Mouse (Mus musculus): ENCODE data around the gene 1700029F12Rik. TPM values are rescaled to one million over a fixed set of nuclear protein-coding genes. Genes with fewer than 3 reads are reported as not detected.

1700029F12Rik gene
- total RNA-seq, 2 experiments from 2014 or later = not detected

DNA sequence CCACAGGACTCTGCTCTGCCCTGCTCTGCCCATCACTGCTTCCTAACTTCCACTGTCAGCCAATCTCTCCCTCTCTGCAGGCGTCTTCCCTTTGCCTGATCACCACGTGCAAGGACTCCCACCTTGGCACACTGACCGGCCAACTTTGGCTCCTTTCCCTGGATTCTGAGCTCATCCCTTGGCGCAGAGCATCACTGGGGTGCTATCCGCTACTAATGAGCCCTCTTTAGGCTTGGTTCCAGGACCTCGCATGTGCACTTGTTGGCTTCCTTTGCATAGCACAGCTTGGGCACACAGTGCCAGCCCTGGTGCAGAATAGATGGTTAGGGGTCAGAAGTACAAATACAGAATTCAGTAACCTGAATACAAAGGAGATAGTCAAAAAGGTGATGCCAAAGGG is 17.0 kb upstream of the 1700029F12Rik start:
- intact Hi-C loops (cut with DNase I) = loop anchor here (10.0 kb wide), 1 partner anchor 196 kb away; no protein-coding TSS in a partner anchor
- DNase-seq = no peak

- intact Hi-C loops (cut with DNase I) = no loop called here
- no peak for DNase-seq
These were observed 4.1 kb downstream of the 1700029F12Rik start for GRCm38 (mm10) chr13:97030075-97030474.

- intact Hi-C loops (cut with DNase I) = no loop called here
These were observed 12.3 kb downstream of the 1700029F12Rik start for GRCm38 (mm10) chr13:97021906-97022305.

GRCm38 (mm10) chr13:97020122-97020521 is 14.0 kb downstream of the 1700029F12Rik start:
- DNase-seq = no peak
- intact Hi-C loops (cut with DNase I) = no loop called here

More at GRCm38 (mm10) chr13:97021906-97022305, 12.3 kb downstream of the 1700029F12Rik start:
- no peak for DNase-seq

- DNase-seq = no peak
- intact Hi-C loops (cut with DNase I) = no loop called here
These were observed 16.5 kb downstream of the 1700029F12Rik start for GRCm38 (mm10) chr13:97017711-97018110.

GRCm38 (mm10) chr13:97014366-97014765 is 19.8 kb downstream of the 1700029F12Rik start:
- intact Hi-C loops (cut with DNase I) = no loop called here
- no peak for DNase-seq

- DNase-seq = peak; percentile 2 to 11
- intact Hi-C loops (cut with DNase I) = loop anchor here (10.0 kb wide), 1 partner anchor 154 kb away; no protein-coding TSS in a partner anchor
These were observed 25.7 kb downstream of the 1700029F12Rik start for GRCm38 (mm10) chr13:97008266-97009153.

DNA sequence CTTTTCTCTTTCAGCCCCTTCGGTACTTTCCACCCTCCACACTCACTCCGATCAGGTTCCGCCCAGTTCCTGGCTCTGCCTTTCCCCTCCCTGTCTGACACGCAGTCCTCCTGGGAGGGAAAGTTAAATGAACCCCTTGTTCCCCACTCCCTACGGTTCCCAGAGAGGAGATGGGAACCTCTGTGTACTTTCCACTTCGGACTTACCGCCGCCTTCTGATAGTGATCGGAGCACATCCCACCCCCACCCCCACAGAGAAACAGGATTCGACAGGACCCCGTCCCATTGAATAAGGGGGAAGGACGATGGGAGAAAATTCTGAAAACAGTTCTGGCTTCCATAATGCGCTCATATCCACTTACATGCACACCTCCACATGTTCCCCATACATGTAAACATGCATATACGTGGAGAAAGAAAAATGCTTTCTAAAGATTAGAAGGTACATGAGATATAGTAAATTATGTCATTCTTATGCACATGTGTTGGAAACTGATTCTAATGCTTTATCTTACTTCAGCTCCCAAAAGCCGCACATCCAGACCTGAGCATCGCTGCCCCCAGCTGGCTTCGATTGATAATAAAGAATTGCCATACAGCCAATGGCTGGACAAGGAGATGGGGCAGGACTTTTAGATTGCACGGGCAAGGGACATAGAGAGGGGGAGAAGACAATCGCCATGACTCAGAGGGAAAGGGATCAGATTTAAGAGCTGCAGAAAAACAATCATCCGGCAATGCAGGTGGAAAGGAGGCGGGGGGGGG is 26.5 kb downstream of the 1700029F12Rik start:
- DNase-seq = no peak
- intact Hi-C loops (cut with DNase I) = loop anchor here (10.0 kb wide), 1 partner anchor 153 kb away; no protein-coding TSS in a partner anchor

GRCm38 (mm10) chr13:97006784-97007183 is 27.4 kb downstream of the 1700029F12Rik start:
- intact Hi-C loops (cut with DNase I) = loop anchor here (10.0 kb wide), 1 partner anchor 152 kb away; no protein-coding TSS in a partner anchor
- DNase-seq = no peak

DNA sequence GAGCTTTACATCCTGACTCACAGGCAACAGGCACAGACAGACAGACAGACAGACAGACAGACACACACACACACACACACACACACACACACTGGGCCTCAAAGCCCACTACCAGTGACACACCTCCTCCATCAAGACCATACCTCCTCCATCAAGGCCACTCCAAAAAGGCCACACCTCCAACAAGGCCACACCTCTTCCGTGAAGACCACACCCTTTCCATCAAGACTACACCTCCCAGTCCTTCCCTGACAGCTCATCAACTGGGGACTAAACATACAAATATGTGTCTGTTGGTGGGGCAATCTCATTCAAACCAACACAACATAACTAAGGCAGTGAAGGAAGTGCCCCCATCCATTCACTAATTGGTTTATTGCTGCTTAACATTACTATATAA is 37.1 kb downstream of the 1700029F12Rik start:
- intact Hi-C loops (cut with DNase I) = no loop called here

GRCm38 (mm10) chr13:96995243-96995642 is 38.9 kb downstream of the 1700029F12Rik start:
- intact Hi-C loops (cut with DNase I) = no loop called here
- DNase-seq = no peak

More for the DNA sequence above, 37.1 kb downstream of the 1700029F12Rik start:
- DNase-seq = no peak

GRCm38 (mm10) chr13:96993291-96993989 is 40.7 kb downstream of the 1700029F12Rik start:
- DNase-seq = no peak

GRCm38 (mm10) chr13:96990561-96991265 is 43.4 kb downstream of the 1700029F12Rik start:
- intact Hi-C loops (cut with DNase I) = no loop called here
- DNase-seq = no peak

More at GRCm38 (mm10) chr13:96993291-96993989, 40.7 kb downstream of the 1700029F12Rik start:
- intact Hi-C loops (cut with DNase I) = no loop called here

DNA sequence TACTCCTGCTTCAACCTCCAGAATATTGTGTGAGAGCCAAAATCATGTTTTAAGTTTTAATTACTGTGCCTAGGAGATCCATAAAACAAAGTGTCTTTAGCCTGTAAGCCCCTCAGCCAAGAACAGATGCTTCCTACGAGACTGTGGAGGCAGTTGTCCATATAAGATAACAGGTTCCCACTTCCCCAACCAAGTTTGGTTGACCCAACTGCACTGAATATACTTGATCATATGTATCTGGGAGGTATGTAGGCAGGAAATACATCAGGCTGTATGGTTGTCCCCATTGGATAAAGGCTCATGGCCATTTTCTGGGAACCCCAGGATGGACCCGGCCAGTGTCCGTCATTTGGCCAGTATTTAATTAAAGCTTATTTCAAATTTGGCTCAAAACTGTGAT is 44.1 kb downstream of the 1700029F12Rik start:
- DNase-seq = no peak
- intact Hi-C loops (cut with DNase I) = no loop called here

DNA sequence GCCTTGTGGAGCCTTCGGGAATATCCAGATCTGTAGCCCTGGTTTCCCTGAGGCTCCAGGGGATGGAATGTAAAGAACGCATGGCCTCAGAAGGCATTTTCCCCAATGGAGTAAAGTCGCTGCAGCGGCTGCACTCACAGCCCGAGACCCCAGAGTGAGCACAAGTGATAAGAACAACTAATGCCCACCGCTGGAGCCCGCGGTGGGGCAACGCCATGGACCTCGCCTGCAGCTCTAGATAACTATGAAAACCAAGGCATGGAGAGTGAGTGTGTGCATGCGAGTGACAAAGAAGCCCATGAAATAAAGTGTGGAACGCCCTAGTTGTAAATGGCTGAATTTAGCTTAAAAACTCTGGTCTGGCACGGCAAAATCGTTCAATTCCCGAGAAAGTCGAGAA is 45.0 kb downstream of the 1700029F12Rik start:
- DNase-seq = no peak
- intact Hi-C loops (cut with DNase I) = no loop called here

DNA sequence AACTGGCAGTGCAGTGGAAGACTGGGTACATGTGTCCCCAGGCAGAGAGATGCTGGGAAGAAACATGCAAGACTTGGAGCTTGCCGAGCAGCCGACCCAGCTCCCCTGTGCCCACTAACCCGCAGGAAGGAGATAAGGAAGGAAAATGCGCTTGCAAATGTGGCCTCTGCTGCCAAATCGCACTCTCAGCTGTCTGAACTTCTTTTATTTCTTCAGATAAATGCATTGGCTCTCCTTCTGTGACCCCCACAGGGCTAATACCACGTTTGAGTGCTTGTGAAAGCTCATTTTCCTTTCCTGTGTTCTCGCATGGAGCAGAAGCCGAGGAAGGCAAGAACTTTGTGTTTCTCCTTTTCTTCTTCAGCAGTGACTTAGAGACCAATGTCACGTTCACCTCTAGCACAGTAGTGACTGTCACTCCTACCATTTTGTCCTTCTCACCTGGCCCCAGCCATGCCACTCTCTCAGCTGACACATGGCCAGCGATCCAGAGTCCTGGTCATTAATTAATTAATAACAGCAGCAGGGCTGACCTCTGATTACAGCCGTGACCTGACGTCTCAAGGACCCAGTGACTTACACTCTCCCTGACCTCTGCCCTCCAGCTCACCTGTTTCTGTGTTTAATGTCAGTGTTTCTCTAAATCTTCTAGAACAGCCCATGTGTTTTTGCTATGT is 48.4 kb downstream of the 1700029F12Rik start:
- DNase-seq = no peak
- intact Hi-C loops (cut with DNase I) = no loop called here

DNA sequence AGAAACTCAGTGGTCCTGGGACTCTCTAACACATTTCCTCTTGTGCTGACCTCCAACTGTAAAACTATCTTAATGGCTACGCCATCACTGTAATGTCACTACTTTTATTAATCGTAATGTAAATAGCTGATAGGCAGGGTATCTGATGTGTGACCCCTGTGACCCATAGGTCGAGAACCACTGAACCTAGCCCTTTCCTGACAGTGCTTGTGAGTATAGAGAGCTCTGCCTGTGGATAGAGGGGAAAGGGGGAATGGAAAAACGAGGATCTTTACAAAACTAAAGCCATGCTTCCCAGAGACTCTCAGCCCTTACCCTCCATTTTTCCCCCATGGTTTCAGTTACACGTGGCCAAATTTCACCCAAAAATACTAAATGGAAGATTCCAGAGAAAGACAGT is 49.5 kb downstream of the 1700029F12Rik start:
- no peak for DNase-seq
- intact Hi-C loops (cut with DNase I) = no loop called here

DNA sequence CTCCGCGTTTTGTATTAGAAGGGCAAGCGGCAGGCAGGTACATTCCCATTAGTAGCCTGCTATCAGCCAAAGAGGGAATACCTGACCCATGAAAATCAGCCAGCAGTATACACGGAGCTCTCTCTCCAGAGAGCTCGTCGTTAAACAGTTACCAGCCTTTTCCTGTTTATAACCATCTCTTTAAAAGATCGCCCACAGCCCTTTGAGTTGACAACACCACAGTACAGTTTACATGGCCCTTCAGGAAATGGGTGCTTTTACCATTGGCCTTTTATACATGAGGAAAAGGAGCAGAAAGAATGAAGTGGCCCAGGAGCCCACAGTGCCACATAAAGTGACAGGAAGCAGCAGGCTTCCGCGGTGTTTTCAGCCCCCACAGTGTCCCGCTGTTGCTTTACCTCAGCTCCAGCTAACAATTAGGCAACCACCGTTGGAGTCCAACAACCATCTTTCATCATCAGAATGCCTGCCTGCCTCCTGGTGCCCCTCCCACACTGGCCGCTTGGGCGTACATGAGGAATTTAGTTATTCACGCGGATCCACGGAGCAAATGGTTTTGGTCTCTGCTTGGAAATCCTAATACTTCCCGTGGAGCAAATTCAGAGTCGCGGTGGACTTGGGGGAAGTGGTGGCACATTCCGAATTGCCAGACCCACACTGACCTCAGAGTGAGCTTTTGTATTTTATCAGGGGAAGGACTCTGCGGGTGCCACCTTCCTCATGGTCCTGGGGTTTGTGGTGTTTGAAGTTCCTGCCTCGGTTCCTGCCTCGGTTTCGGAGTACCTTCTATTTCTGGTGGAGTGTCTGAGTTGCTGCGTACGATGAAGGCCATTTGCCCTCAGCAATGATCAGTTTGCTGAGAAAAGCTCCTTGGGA is 50.7 kb downstream of the 1700029F12Rik start:
- intact Hi-C loops (cut with DNase I) = no loop called here
- no peak for DNase-seq

Data from heart, postnatal 36 days (tissue).